Mouse (Mus musculus): ENCODE data around the gene Kmt5b. TPM values are rescaled to one million over a fixed set of nuclear protein-coding genes. Genes with fewer than 3 reads are reported as not detected.

The Kmt5b gene
- 38.7 TPM for polyA plus RNA-seq (2014; fragmentation: Illumina TruSeq; extraction: RNeasy Lipid Tissue Mini Kit (QIAGEN cat#74804); ENCODE audit: low read depth, low replicate concordance)

DNA sequence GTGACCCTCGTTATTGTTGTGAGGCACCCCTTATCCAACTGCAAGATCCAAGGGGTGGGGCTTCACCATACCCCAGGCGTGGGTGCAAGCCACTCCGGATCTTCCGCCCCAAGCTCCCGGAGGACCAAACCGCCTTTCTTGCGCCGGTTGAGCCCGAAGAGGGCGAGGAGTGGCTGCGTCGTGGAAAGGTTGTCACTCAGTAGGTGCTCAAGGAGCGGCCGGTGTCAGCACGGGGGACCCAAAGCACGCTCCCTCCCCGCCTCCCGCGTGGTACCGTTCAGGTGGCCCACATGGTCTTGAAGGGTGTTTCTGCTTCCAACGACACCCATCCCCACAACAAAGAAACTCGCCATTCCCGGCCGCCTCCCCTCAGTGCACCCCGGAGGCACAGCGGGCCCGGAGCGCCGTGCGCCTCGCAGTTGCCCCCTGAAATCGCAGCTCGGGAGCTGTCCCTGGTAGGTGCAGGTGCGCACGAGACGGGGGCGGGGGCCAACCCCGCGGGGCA is at the start of gene Kmt5b:
Gene Kmt5b, plus strand, starts transcription at position 146 of the 505 bp plus-strand sequence.

DNA sequence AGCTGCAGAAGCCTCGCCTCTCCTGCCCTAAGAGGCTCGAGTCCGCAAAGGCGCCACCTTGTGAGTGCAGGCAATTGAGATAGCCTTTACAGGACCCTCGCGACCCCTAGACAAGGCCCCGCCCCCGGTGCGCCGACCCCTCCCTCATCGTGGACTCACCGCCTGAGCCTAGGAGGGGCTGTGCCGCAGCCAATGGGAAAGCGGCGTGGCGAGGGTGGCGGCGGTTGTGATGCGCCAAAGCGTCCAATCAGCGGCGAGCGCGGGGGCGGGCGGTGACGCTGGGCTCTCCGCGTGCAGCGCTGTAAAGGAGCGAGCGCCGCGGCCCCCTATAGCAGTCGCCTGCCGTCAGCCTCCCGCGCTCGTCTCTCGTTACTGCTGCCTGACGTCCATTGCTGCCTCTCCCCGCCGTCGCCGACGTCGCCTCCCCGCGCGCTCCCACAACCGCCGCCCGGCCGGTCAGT is 84.3 kb downstream of the Kmt5b start, which contains the start of gene Chka:
Gene Chka, plus strand, starts transcription at position 272 of the 461 bp plus-strand sequence.

Other genes starting within 250 kb of the Kmt5b start
- gene Ppp6r3, start 191.7 kb upstream of the Kmt5b start, polyA plus RNA-seq (2014; fragmentation: Illumina TruSeq; extraction: RNeasy Lipid Tissue Mini Kit (QIAGEN cat#74804); ENCODE audit: low read depth, low replicate concordance) = 51.8 TPM
- 1.5 TPM for gene Lrp5, start 80.9 kb upstream of the Kmt5b start, polyA plus RNA-seq (2014; fragmentation: Illumina TruSeq; extraction: RNeasy Lipid Tissue Mini Kit (QIAGEN cat#74804); ENCODE audit: low read depth, low replicate concordance)
- gene 1810055G02Rik, start 59.1 kb upstream of the Kmt5b start, polyA plus RNA-seq (2014; fragmentation: Illumina TruSeq; extraction: RNeasy Lipid Tissue Mini Kit (QIAGEN cat#74804); ENCODE audit: low read depth, low replicate concordance) = 4.9 TPM
- 87.4 TPM for gene Chka, start 84.4 kb downstream of the Kmt5b start, polyA plus RNA-seq (2014; fragmentation: Illumina TruSeq; extraction: RNeasy Lipid Tissue Mini Kit (QIAGEN cat#74804); ENCODE audit: low read depth, low replicate concordance)
- gene Tcirg1, start 139.7 kb downstream of the Kmt5b start, polyA plus RNA-seq (2014; fragmentation: Illumina TruSeq; extraction: RNeasy Lipid Tissue Mini Kit (QIAGEN cat#74804); ENCODE audit: low read depth, low replicate concordance) = 7.2 TPM
- 7.7 TPM for gene Ndufs8, start 145.4 kb downstream of the Kmt5b start, polyA plus RNA-seq (2014; fragmentation: Illumina TruSeq; extraction: RNeasy Lipid Tissue Mini Kit (QIAGEN cat#74804); ENCODE audit: low read depth, low replicate concordance)
- gene Aldh3b1, start 162.4 kb downstream of the Kmt5b start, polyA plus RNA-seq (2014; fragmentation: Illumina TruSeq; extraction: RNeasy Lipid Tissue Mini Kit (QIAGEN cat#74804); ENCODE audit: low read depth, low replicate concordance) = not detected
- gene Unc93b1, start 167.8 kb downstream of the Kmt5b start, polyA plus RNA-seq (2014; fragmentation: Illumina TruSeq; extraction: RNeasy Lipid Tissue Mini Kit (QIAGEN cat#74804); ENCODE audit: low read depth, low replicate concordance) = 3.1 TPM
- gene Aldh3b3, start 191.2 kb downstream of the Kmt5b start, polyA plus RNA-seq (2014; fragmentation: Illumina TruSeq; extraction: RNeasy Lipid Tissue Mini Kit (QIAGEN cat#74804); ENCODE audit: low read depth, low replicate concordance) = 0.64 TPM
- not detected for gene Aldh3b2, start 204.9 kb downstream of the Kmt5b start, polyA plus RNA-seq (2014; fragmentation: Illumina TruSeq; extraction: RNeasy Lipid Tissue Mini Kit (QIAGEN cat#74804); ENCODE audit: low read depth, low replicate concordance)
- 15.3 TPM for gene Acy3, start 219.1 kb downstream of the Kmt5b start, polyA plus RNA-seq (2014; fragmentation: Illumina TruSeq; extraction: RNeasy Lipid Tissue Mini Kit (QIAGEN cat#74804); ENCODE audit: low read depth, low replicate concordance)
- not detected for gene Tbx10, start 225.3 kb downstream of the Kmt5b start, polyA plus RNA-seq (2014; fragmentation: Illumina TruSeq; extraction: RNeasy Lipid Tissue Mini Kit (QIAGEN cat#74804); ENCODE audit: low read depth, low replicate concordance)
- not detected for gene Nudt8, start 233.2 kb downstream of the Kmt5b start, polyA plus RNA-seq (2014; fragmentation: Illumina TruSeq; extraction: RNeasy Lipid Tissue Mini Kit (QIAGEN cat#74804); ENCODE audit: low read depth, low replicate concordance)
- 0.13 TPM for gene Gm49405, start 233.2 kb downstream of the Kmt5b start, polyA plus RNA-seq (2014; fragmentation: Illumina TruSeq; extraction: RNeasy Lipid Tissue Mini Kit (QIAGEN cat#74804); ENCODE audit: low read depth, low replicate concordance)
- gene Doc2g, start 235.9 kb downstream of the Kmt5b start, polyA plus RNA-seq (2014; fragmentation: Illumina TruSeq; extraction: RNeasy Lipid Tissue Mini Kit (QIAGEN cat#74804); ENCODE audit: low read depth, low replicate concordance) = not detected
- 25.4 TPM for gene Ndufv1, start 245.4 kb downstream of the Kmt5b start, polyA plus RNA-seq (2014; fragmentation: Illumina TruSeq; extraction: RNeasy Lipid Tissue Mini Kit (QIAGEN cat#74804); ENCODE audit: low read depth, low replicate concordance)